Mouse (Mus musculus) kidney, postnatal 14 days (tissue): ENCODE results near the gene Spesp1.
A peak's percentile ranks its signal among the peaks of the same experiment; 100 is the strongest.

Experiments
- DNase-seq: peaks from one replicate; pipeline ENCODE4 v3.0.0; 2022; ENCODE audit warnings: mixed read lengths

Gene Spesp1

GRCm38 (mm10) chr9:62245612-62246379 lies 36.2 kb downstream of the Spesp1 start:
- DNase-seq = peak; percentile 27

- DNase-seq = no peak
Measured at GRCm38 (mm10) chr9:62244612-62245010, 37.4 kb downstream of the Spesp1 start.

GRCm38 (mm10) chr9:62243991-62244611 lies 37.9 kb downstream of the Spesp1 start:
- peak; percentile 85 for DNase-seq

GRCm38 (mm10) chr9:62240036-62240435 lies 42.0 kb downstream of the Spesp1 start:
- no peak for DNase-seq

- DNase-seq = no peak
Measured at GRCm38 (mm10) chr9:62237381-62237980, 44.5 kb downstream of the Spesp1 start.

- no peak for DNase-seq
Measured at GRCm38 (mm10) chr9:62235501-62235900, 46.5 kb downstream of the Spesp1 start.

GRCm38 (mm10) chr9:62232649-62233048 lies 49.4 kb downstream of the Spesp1 start:
- no peak for DNase-seq

GRCm38 (mm10) chr9:62231046-62231445 lies 51.0 kb downstream of the Spesp1 start:
- no peak for DNase-seq

- DNase-seq = no peak
Measured at GRCm38 (mm10) chr9:62229985-62230384, 52.0 kb downstream of the Spesp1 start.

GRCm38 (mm10) chr9:62222481-62222880 lies 59.5 kb downstream of the Spesp1 start:
- DNase-seq = no peak

GRCm38 (mm10) chr9:62222029-62222428 lies 60.0 kb downstream of the Spesp1 start:
- no peak for DNase-seq
